Mouse (Mus musculus): ENCODE measurements at regions not wholly inside any gene's neighbourhood (a gene's known extent, or its start where the extent isn't known, plus 50 kb on each side); places are given as distances from the start of the nearest gene placed in this dataset.
"Not testable (repeated sequence)": the region's sequence is repeated elsewhere in the genome, so short reads cannot be mapped to it uniquely, and the experiment has no call there.

GRCm38 (mm10) chr7:111843715-111844114, 63.9 kb upstream of the Galnt18 start:
- no peak for DNase-seq

GRCm38 (mm10) chr7:111840826-111841225, 61.0 kb upstream of the Galnt18 start:
- DNase-seq: no peak

GRCm38 (mm10) chr7:111838162-111838561, 58.4 kb upstream of the Galnt18 start:
- no peak for DNase-seq

- DNase-seq: not testable (repeated sequence)
These were observed 54.6 kb upstream of the Galnt18 start for GRCm38 (mm10) chr7:111834356-111834755.

GRCm38 (mm10) chr7:111829931-111830330, 50.2 kb upstream of the Galnt18 start:
- no peak for DNase-seq

All from cerebellum, postnatal 10 days (tissue).